Mouse (Mus musculus) heart, postnatal 25 days (tissue): ENCODE data around the gene Map6. TPM values are rescaled to one million over a fixed set of nuclear protein-coding genes. Genes with fewer than 3 reads are reported as not detected.
"Not testable (repeated sequence)": the region's sequence is repeated elsewhere in the genome, so short reads cannot be mapped to it uniquely, and the experiment has no call there.

Source experiments
- DNase-seq: peaks from one replicate; pipeline ENCODE4 v3.0.0; 2022; ENCODE audit warnings: low spot score
- intact Hi-C: fragments of 180-260 bp; cut with DNase I; formaldehyde crosslinking; loops from one replicate; pipeline ENCODE4 v1.15.1; 2025
- total RNA-seq, 2 experiments: library from RNA; stranded (reverse); gene quantifications; 2 replicates each; pipeline ENCODE4 v1.2.3; 2021

Gene Map6
- total RNA-seq, 2 experiments from 2014 or later, result 3.0 to 4.4 TPM

DNA sequence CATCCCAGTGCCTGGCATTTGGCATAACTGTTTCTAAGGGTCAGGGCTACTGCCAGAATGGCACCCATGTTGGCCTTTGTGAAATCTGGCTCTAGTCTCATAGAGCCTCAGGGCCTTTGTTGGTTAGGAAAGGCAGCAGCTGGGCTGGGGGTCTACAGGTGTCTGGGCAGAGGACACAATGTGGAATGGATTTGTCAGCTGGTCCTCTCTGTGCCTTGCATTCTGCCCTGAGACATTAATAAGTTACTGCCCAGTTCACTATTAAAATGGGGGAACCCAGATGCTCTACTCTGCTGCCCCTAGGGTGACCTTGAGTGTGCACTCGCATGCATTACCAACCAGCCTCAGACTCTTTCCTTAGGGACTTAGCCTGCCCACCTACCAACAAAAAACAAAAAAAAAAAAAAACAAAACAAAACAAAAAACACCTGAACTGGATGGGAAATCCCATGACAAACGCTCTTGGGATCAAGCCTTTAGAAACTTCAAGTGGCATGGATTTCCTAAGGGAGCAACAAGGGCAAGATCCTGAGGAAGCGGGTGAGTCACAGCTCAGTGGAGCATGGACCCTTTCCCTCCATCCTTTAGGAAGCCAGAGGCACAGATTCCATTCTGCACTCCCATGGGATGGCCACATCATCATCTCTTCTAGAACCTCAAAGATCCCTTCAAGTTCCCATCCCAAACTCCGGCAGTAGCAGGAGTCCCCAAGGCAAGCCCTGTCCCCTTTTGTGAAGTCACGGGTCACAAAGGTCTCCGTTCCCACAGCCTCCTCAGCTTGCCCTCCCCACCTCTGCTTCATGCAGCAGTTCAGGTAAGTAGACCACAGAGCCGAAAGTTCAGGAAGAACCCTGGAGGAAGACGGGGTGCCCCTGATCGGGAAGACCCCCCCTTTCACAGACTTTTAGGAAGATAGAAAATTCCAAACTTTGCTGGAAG lies 82.8 kb downstream of the Map6 start:
- DNase-seq, result no peak
- intact Hi-C loops, result loop anchor here (2.0 kb wide), 1 partner anchor 15 kb away; no protein-coding TSS in a partner anchor

GRCm38 (mm10) chr7:99351104-99351801 lies 84.0 kb downstream of the Map6 start:
- intact Hi-C loops, result no loop called here
- peak; percentile 51 for DNase-seq

DNA sequence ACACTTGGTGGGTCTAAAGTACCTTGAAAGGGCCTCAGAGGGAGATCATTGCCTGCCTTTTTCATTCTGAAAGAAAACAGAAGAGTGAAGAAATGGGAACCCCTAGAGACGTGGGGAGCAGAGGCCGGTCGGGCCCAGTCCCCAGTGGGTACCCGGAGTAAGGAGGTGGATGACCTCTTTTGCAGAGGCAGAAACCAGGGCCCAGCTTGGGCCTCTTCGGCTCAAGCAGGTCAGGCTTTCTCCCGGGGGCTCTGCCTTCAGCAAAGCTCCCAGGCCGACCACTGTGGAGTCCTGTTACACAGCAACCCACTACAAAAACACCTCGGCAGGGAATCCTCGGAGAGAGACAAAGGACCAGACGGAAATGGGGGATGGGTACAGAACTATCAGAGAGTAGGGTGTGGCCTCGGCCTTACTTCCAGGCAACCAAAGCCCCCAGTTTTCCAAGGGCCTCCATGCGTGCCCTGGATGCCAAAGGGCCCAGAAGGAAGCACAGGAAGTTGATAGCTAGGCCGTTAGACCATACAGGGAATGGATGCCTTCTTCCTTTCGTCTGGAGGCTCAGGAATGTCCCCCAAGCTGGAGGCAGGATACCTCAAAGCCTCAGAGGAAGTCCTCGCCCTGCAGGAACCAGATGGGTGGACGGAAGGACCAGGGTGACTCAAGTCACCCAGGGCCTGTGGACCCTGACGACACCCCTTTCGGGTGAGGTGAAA lies 84.7 kb downstream of the Map6 start:
- intact Hi-C loops, result no loop called here
- DNase-seq, result peak; percentile 41

DNA sequence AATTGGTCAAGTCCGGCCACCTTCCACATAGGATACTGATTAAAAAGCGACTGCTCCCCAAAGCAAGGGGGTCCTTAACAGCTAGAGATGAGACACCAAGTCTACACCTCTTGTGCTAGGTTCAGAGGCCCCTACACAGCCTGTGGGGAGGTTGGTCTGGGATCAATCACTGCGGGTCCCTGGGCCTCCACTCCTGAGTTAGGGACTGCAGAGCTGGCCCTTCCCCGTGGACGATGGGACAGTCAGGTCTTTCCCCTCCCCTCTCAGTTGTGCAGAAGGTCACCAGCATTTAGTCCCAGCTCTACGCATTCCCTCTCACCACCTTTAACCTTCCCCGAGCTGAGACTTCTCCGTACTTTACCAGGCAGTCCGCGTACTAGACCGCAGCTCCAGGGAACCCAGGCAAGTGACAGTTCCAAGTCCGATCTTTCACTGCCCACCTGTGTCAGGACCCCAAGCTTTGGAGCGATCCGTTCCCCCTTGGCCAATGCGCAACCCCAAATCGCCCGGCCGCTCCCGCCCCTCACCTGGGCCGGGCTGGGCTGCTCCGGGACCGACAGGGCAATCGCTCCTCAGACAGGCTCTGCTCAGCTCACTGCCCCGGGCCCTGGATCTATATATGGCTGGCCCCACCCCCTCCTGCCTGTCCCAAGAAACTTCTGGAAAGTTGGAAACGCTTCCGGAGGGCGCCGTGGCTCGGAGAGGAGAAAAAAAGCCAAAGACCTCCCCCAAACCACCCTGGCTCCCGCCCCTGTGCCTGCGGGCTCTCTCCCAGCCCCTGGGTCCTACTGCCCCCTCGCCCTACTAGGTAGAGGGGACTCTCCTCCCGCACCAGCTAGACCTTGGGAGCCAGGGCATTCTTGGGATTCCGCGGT lies 85.5 kb downstream of the Map6 start, which contains the start of gene Serpinh1:
TSS of gene Serpinh1 (minus strand) at position 714 of the 875 bp plus-strand sequence.
- peak; percentile 89 for DNase-seq
- intact Hi-C loops, result no loop called here

DNA sequence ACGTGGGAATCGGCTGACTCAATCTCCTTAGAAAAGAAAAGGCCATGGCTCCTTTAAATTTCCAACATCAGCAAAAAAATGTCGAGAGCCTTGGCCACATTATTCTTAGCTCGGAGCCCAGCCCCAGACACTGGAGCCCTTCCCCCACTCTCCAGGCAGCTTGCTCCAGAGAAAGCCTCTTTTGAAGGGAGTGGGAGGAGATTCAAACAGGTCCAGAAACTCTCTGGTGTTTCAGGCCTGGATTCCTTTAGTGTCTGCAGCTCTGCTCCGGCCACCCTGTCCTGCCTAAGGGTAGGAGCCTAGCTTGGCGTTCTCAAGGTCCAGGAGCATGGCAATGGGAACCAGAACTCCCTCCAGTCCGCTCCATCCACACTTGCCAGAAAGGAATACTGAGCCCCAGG lies 88.5 kb downstream of the Map6 start:
- intact Hi-C loops, result no loop called here
- DNase-seq, result peak; percentile 71

DNA sequence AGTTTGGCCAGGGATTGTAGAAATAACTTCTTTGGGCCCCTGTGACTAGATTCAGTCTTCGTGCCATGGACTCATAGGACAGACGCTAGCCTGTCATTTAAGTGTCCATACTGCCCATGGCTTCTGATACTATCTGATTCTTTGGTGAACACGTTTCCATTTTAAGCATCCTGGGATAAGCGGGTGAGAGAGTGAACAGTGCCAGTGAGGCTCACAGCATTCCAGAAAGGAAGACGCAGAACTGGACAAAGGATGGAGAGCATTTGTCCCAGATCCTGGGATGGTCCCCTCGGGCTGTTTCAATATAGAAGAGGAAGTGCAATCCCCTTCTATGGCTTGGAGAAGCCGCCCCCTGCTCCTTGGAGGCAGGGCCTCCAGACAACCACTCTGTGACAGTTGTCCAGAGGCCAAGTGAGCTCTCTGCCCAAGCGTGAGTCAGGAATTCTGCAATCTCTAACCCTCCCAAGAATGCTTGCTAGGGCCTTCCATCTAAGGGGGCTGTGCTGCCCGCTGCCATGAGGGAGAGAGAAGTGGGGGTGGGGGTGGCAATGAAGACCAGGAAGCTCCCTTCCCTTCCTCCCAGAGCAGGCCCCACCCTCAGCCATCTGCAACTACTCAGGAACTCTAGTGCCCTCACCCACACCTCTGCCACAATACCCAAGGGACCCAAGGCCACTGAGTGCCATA lies 89.1 kb downstream of the Map6 start:
- peak; percentile 62 for DNase-seq
- intact Hi-C loops, result no loop called here

GRCm38 (mm10) chr7:99357201-99357600 lies 90.0 kb downstream of the Map6 start:
- DNase-seq, result no peak
- intact Hi-C loops, result no loop called here

GRCm38 (mm10) chr7:99358371-99358770 lies 91.1 kb downstream of the Map6 start:
- intact Hi-C loops, result no loop called here
- no peak for DNase-seq

GRCm38 (mm10) chr7:99360021-99360802 lies 93.0 kb downstream of the Map6 start:
- intact Hi-C loops, result no loop called here
- peak; percentile 92 for DNase-seq

DNA sequence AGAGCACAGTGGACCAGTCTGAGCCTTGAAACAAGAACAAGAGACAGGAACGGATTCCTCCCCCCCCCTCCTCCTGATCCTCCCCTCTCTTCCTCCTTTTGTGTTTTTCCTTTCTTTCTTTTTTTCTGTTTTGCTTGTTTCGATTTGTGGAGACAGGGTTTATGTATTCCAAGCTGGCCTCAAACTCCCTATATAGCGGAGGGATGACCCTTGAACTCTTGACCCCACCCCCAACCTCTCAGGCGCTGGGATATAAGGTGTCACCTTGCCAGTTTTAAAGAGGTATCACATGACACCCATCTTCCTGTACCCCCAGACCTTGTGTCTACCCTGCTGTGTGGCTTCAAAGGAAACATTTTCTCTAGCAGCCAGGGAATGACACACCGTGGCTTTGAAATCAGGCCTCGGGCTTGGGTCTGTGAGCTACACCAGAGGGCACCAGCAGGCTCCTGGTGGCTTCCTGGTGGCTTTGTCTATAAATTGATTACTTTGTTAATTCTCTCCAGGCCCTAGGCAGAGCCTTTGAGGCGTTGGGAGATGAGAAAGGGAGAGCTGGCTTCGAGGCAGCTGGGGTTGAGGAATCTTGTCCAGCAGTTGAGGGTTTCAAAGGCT lies 93.7 kb downstream of the Map6 start:
- intact Hi-C loops, result no loop called here

GRCm38 (mm10) chr7:99362137-99362536 lies 94.9 kb downstream of the Map6 start:
- DNase-seq, result no peak
- intact Hi-C loops, result no loop called here

More for the DNA sequence above, 93.7 kb downstream of the Map6 start:
- no peak for DNase-seq

DNA sequence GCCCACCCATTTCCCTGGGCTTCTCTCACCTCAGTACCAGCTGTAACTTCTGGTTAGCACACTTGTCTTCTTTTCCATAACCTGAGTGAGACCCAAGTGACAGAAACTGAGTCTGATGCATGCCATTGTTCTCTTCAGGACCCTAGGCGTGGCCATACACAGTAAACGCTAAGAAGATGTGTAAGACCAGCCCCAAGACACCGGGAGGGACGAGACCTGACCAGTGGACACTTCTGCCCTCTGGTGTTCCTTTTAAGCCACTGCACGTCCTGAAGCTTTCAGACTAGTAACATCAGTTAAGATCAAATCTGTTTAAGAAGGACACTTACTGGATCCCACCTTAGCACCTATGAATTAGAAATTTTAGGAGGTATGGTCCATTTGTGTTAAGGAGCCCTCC lies 97.8 kb downstream of the Map6 start:
- no peak for DNase-seq

DNA sequence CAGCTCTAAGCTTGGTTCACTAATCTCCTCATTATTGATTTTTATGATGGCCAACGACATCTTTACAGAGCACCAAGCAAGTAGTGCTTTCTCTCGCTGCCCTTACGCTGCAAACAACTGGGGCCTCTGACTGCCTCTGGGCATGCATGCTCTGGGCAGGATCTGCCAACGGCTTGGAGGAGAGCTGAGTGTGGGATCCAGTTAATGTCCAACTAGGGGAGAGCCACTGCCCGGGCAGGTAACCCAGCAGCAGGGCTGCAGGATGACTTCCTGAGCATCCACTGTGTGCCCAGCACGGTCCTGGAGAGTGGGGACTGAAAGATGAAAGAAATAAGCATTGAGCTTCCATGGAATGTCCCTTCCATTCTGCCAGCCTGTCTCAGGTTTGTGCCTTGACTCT lies 99.5 kb downstream of the Map6 start:
- DNase-seq, result no peak
- intact Hi-C loops, result no loop called here

More for the DNA sequence above, 97.8 kb downstream of the Map6 start:
- intact Hi-C loops, result loop anchor here (1.0 kb wide), 1 partner anchor 32 kb away; no protein-coding TSS in a partner anchor

DNA sequence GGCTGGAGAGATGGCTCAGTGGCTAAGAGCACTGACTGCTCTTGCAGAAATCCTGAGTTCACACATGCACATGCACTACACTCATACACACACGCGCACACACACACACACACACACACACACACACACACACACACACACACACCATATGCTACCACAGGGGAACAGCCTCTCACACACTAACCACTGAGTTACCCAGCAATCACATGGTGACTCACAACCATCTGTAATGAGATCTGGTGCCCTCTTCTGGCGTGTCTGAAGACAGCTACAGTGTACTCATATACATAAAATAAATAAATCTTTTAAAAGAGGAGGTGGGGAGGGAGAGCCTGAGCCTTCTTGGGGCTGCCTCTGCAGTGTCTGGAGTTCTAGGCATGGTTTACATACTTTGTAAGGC lies 107.1 kb downstream of the Map6 start:
- DNase-seq, intact Hi-C loops: not testable (repeated sequence)

- no peak for DNase-seq
- intact Hi-C loops, result loop anchor here (1.0 kb wide), 1 partner anchor 75 kb away; no protein-coding TSS in a partner anchor
Observed at GRCm38 (mm10) chr7:99375455-99375854, 108.2 kb downstream of the Map6 start.

DNA sequence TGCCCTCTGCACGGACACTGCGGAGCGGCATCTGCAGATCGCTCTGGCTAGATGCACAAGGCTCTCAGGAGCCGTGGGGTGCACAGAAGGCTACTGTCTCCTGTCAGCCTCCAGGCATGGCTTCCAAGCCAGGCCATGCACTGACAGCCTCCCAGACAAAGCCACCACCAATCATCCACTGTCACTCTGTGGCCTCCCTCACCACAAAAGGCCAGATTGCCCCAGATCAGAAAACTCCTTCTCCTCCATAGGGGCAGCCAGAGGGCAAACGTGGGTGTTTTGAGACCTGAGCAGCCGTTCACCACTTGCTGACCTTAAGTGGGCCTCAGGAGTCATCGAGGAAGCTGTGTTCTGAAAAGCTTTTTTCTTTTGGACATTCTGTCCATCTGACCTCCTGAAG lies 111.6 kb downstream of the Map6 start:
- intact Hi-C loops, result no loop called here
- DNase-seq, result no peak

DNA sequence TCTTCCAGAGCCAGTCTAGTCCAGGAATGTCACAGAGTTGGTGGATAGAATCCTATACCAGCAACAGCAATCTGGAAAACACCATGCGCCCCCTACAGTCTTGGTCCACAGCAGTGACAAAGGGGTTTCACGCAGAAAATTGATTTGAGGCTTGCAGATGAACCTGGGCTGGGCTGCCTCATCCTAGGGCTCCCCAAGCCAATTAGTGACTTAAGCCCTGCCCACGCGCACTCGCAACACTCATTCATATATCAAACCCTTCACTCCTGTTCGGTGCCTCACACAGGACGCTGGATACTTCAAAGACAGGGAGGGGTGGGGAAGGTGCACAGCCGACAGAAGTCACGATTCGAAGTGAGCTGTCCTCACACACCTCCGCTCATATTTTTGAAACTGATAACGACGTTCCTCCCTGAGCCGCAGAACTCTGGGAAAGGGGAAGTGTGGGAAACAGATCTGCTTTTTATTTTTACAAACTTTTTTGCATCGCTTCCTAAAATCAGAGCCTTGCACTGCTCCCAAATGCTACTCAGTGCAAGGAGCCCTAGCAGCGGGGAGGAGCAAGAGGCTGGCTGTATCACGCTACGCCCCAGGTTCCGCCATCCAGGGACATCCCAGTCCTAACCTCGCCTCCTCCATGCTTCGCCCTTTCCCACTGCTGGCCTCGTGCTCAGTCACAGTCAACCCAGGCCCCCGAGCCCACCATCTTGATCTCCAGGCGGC lies 113.4 kb downstream of the Map6 start:
- no peak for DNase-seq
- intact Hi-C loops, result no loop called here
